Comparison of ENCODE assay signal across 26 mouse cellular contexts in the genomic region with DNA sequence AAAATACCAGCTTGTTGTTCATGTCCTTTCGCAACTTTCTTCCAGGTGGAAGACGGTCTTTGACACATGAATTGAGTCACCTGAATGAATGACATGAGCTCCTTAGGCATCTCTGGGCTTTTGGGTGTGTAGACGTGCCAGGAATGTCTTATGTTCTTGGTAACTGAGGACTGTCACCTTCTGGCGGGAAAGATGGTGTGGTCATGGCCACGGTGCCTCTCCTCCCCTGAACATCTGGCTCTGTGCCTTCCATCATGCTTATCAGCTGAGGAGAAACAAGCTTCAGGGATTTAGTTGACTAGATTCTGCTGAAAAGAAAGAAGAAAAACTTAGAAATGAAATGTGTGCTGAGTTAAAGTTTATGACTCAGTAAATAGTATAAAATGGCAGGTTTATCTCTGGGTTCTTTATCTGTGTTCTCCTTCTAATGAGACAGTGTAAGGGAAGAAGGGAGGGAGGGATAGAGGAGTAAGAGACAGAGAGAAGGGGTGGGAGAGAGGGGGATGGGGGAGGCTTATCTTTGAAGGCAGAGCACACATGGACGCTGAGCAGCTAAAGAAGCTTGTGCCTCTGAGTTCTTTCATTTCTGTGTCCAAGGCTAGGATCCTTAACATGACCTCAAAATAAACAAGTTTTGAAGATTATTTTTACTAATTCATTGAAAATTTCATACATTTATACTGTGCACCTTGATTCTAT.
DNase-seq lines count a peak whose midpoint lies in the region; ATAC-seq and TF ChIP-seq lines count a peak whose summit lies in the region.
"Had no signal": no experiment of that assay in that cellular context is flagged by ENCODE, and none has a peak within 500 bp of the region (broad histone marks: within the 10 kb centered on the region; RNA-seq: fewer than 3 reads in every experiment).

No protein-coding gene starts in this region.

- H3K9ac ChIP-seq in intestine, embryonic 16.5 days (ENCODE audit: low read depth, low read length), result no peak overlapping the region
- no peak overlapping the region for H3K9ac ChIP-seq in liver, embryonic 16.5 days (ENCODE audit: low read depth, low read length)
- H3K9ac ChIP-seq in hindbrain, postnatal 0 days (replicated peaks; ENCODE audit: low read length), result no peak overlapping the region
- H3K9ac ChIP-seq: embryonic facial prominence, embryonic 13.5 days; forebrain, embryonic 15.5 days; hindbrain, embryonic 14.5 days; kidney, embryonic 15.5 days; lung, embryonic 15.5 days; neural tube, embryonic 15.5 days had no signal

- no peaks in the 10 kb centered on the region for H3K36me3 ChIP-seq in heart, embryonic 10.5 days
- no peaks in the 10 kb centered on the region for H3K36me3 ChIP-seq in intestine, embryonic 16.5 days (ENCODE audit: control insufficient read depth, insufficient read depth, low read length)
- no peaks in the 10 kb centered on the region for H3K36me3 ChIP-seq in liver, embryonic 16.5 days (ENCODE audit: control insufficient read depth, insufficient read depth)
- H3K36me3 ChIP-seq in hindbrain, postnatal 0 days (ENCODE audit: insufficient read depth, low read length), result no peaks in the 10 kb centered on the region
- H3K36me3 ChIP-seq: embryonic facial prominence, embryonic 13.5 days; forebrain, embryonic 15.5 days; kidney, embryonic 15.5 days; lung, embryonic 15.5 days; neural tube, embryonic 15.5 days had no signal

- intact Hi-C loops in heart, postnatal 25 days (cut with DNase I), result no loop called here

- no peak overlapping the region for H3K4me3 ChIP-seq in heart, embryonic 10.5 days
- no peak overlapping the region for H3K4me3 ChIP-seq in intestine, embryonic 16.5 days (ENCODE audit: low read length)
- H3K4me3 ChIP-seq in liver, embryonic 16.5 days (ENCODE audit: low read depth, low read length), result no peak overlapping the region
- no peak overlapping the region for H3K4me3 ChIP-seq in hindbrain, postnatal 0 days (ENCODE audit: low read length)
- H3K4me3 ChIP-seq: embryonic facial prominence, embryonic 13.5 days; forebrain, embryonic 15.5 days; kidney, embryonic 15.5 days; lung, embryonic 15.5 days; neural tube, embryonic 15.5 days had no signal

- WGBS in heart, embryonic 10.5 days, result 52% methylated on average over 6 of the region's 6 CpGs
- 59% methylated on average over 6 of the region's 6 CpGs for WGBS in intestine, embryonic 16.5 days
- 45% methylated on average over 6 of the region's 6 CpGs for WGBS in liver, embryonic 16.5 days (ENCODE audit: insufficient replicate concordance)
- WGBS in hindbrain, postnatal 0 days, result 82% methylated on average over 6 of the region's 6 CpGs

- ATAC-seq in intestine, embryonic 16.5 days, result 0 out of 2 replicates have a peak, but pooled peaks have one; percentile 21
- ATAC-seq in liver, embryonic 16.5 days (ENCODE audit: low read depth), result peak; percentile 65; the same call in 1 of the 2 replicates
- no peak for ATAC-seq in hindbrain, postnatal 0 days
- ATAC-seq: forebrain, embryonic 15.5 days; midbrain, embryonic 16.5 days had no signal

- peaks cover 7% of the 10 kb centered on the region; the same call in 1 of the 2 replicates for H3K4me1 ChIP-seq in heart, embryonic 10.5 days
- peaks cover 12% of the 10 kb centered on the region for H3K4me1 ChIP-seq in intestine, embryonic 16.5 days (ENCODE audit: control insufficient read depth, insufficient read depth, low read length)
- no peaks in the 10 kb centered on the region for H3K4me1 ChIP-seq in liver, embryonic 16.5 days (ENCODE audit: control insufficient read depth, low read depth, low read length)
- no peaks in the 10 kb centered on the region for H3K4me1 ChIP-seq in hindbrain, postnatal 0 days (ENCODE audit: insufficient read depth, low read length)
- H3K4me1 ChIP-seq: forebrain, embryonic 15.5 days; lung, embryonic 15.5 days; neural tube, embryonic 15.5 days had no signal

- no peaks in the 10 kb centered on the region for H3K9me3 ChIP-seq in heart, embryonic 10.5 days
- H3K9me3 ChIP-seq in intestine, embryonic 16.5 days (ENCODE audit: control insufficient read depth, low read length), result no peaks in the 10 kb centered on the region
- no peaks in the 10 kb centered on the region for H3K9me3 ChIP-seq in liver, embryonic 16.5 days (replicated peaks; ENCODE audit: control insufficient read depth, low read length)
- H3K9me3 ChIP-seq in hindbrain, postnatal 0 days (ENCODE audit: low read length), result no peaks in the 10 kb centered on the region
- H3K9me3 ChIP-seq: embryonic facial prominence, embryonic 13.5 days; forebrain, embryonic 15.5 days; kidney, embryonic 15.5 days; lung, embryonic 15.5 days; neural tube, embryonic 15.5 days had no signal

- H3K27me3 ChIP-seq in heart, embryonic 10.5 days (ENCODE audit: insufficient read depth, poor library complexity, severe bottlenecking), result peaks cover 4% of the 10 kb centered on the region; the same call in 1 of the 2 replicates
- no peaks in the 10 kb centered on the region for H3K27me3 ChIP-seq in intestine, embryonic 16.5 days (replicated peaks; ENCODE audit: control insufficient read depth, insufficient read depth, low read length)
- no peaks in the 10 kb centered on the region for H3K27me3 ChIP-seq in liver, embryonic 16.5 days (ENCODE audit: control insufficient read depth, insufficient read depth, low read depth, low read length)
- no peaks in the 10 kb centered on the region for H3K27me3 ChIP-seq in hindbrain, postnatal 0 days (ENCODE audit: insufficient read depth, low read length)
- H3K27me3 ChIP-seq: embryonic facial prominence, embryonic 13.5 days; forebrain, embryonic 15.5 days; kidney, embryonic 15.5 days; lung, embryonic 15.5 days; neural tube, embryonic 15.5 days had no signal

- no peak for TF ChIP-seq CTCF in hindbrain, postnatal 0 days (IDR thresholded peaks at IDR 0.05; ENCODE audit: low read depth)

- DNase-seq in heart, embryonic 10.5 days (ENCODE audit: low spot score), result no peak
- DNase-seq in heart, postnatal 25 days (ENCODE audit: low spot score), result no peak
- peak; percentile 8 for DNase-seq in MEL-GATA-1-ER (ENCODE audit: extremely low read depth, low read depth)
- DNase-seq in thymus, postnatal 4 days, result no peak
- DNase-seq in hindbrain, postnatal 0 days (ENCODE audit: low spot score), result no peak
- DNase-seq: adrenal gland, adult 2 months; cerebellum, adult 18-20 months; cerebellum, postnatal 25 days; gastrocnemius, postnatal 36 days; heart, postnatal 14 days; kidney, adult 11 months; layer of hippocampus, adult 9-11 months; lung, postnatal 36 days; right cerebral cortex, adult 18-20 months; right cerebral cortex, postnatal 4 days; thymus, postnatal 14 days had no signal

- no peak overlapping the region for H3K4me2 ChIP-seq in intestine, embryonic 16.5 days (ENCODE audit: low read depth, low read length)
- no peak overlapping the region for H3K4me2 ChIP-seq in liver, embryonic 16.5 days (ENCODE audit: low read depth, low read length)
- H3K4me2 ChIP-seq in hindbrain, postnatal 0 days (ENCODE audit: low read depth, low read length), result no peak overlapping the region
- H3K4me2 ChIP-seq: embryonic facial prominence, embryonic 13.5 days; forebrain, embryonic 15.5 days; heart, embryonic 11.5 days; hindbrain, embryonic 14.5 days; kidney, embryonic 15.5 days; lung, embryonic 15.5 days; neural tube, embryonic 15.5 days had no signal

- 0 out of 2 replicates have a peak overlapping the region, but pooled peaks have one; percentile 29 for H3K27ac ChIP-seq in heart, embryonic 10.5 days
- H3K27ac ChIP-seq in intestine, embryonic 16.5 days (ENCODE audit: low read length), result no peak overlapping the region
- no peak overlapping the region for H3K27ac ChIP-seq in liver, embryonic 16.5 days (ENCODE audit: low read length)
- H3K27ac ChIP-seq in hindbrain, postnatal 0 days, result no peak overlapping the region
- H3K27ac ChIP-seq: embryonic facial prominence, embryonic 13.5 days; forebrain, embryonic 15.5 days; hindbrain, embryonic 14.5 days; kidney, embryonic 15.5 days; lung, embryonic 15.5 days; neural tube, embryonic 15.5 days had no signal
